Mouse (Mus musculus) left cerebral cortex, adult 8-10 months (tissue): ENCODE results near the gene Higd2a. TPM values are rescaled to one million over a fixed set of nuclear protein-coding genes. Genes with fewer than 3 reads are reported as not detected.
A peak's percentile ranks its signal among the peaks of the same experiment; 100 is the strongest.
"Not testable (repeated sequence)": the region's sequence is repeated elsewhere in the genome, so short reads cannot be mapped to it uniquely, and the experiment has no call there.

ENCODE experiments used
- DNase-seq, 2 experiments: peaks; one replicate each; pipeline ENCODE4 v3.0.0; 2022; ENCODE audit warnings: low spot score in 2 of 2
- total RNA-seq, 4 experiments: library from RNA; stranded (reverse); gene quantifications; 2 replicates each; pipeline ENCODE4 v1.2.4; 2022

Gene Higd2a
- total RNA-seq, 4 experiments from 2014 or later = 134 to 142 (median 140) TPM

DNA sequence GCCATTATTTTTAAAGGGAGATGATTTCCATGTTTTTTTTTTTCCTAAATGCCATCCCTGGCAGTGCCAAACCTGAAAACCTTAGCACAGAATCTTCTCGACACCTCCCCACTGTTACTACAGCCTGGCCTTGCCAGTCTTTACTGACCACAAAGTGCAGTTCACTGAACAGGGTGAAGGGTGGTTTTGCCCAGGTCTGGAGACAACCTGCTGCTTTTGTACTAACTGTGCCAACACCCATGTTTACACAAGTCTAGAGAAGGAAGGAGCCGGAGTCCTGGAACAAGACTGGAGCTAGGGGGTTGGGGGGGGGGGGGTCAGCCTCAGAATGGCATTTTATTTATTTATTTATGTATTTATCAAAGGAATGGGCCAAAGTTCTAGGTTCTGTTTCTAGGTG, 8.6 kb upstream of the Higd2a start:
- DNase-seq = no peak

DNA sequence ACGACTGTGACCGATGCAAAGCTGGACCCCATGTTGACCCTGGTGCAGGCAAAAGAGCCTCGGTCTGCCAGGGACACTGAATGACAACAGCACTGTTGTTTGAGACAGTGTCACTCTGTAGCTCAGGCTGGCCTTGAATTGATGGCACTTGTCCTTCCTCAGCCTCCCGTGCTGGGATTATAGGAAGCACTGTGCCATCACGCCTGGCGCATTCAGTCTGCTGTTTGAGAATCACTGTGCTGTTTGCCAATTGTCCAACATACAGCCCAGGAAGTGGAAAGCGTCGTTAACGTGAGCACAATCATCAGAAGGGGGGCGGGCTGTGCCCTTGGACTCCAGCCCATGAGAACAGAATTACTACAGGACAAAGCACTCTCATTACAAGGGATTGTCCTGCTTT, 7.9 kb upstream of the Higd2a start:
- DNase-seq = no peak

DNA sequence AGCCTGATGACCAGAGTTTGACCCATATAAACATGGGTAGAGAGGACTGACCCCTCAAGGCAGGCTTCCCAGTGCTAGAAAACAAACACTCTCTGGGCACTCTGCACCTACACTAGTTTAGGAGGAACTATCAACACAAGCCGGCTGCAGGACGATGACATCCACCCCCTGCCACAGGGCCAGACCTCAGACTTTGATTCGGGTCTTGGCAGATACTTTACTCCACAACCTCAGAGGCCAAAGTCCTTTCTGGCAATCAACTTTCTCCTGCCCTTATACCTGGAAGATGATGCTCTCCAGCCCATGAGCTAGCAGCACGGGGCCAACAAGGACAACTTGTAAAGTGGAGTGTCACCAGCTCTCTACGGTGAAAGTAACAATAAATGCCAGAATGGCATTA, 7.1 kb upstream of the Higd2a start:
- no peak for DNase-seq

GRCm38 (mm10) chr13:54585831-54586230, 4.2 kb upstream of the Higd2a start:
- no peak for DNase-seq

DNA sequence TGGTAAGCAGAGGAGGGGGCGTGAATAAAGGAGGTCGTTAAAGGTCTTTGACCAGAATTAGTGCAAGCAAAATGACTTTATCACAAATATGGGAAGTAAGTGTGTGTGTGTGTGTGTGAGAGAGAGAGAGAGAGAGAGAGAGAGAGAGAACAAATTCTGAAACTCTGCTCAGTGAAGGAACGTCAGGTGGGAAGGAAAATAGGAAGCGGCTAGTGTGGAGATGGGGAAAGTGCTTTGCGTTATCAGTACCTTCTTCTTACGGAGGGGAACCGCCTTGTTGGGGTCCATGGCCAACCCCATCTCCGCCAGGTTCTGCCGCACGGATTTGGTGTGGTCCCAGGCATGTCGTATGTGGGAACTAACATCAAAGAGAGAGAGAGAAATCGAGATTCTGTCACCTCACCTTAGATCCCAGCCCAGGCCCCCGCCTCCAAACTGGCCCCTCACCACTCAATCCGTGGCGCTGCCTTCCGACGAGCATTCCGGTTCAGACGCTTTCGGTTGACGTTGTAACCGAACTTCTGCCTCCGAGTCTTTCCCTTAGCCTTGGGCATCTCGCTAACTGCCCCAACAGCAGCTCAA, 502 bp upstream of the Higd2a start:
- DNase-seq = no peak

DNA sequence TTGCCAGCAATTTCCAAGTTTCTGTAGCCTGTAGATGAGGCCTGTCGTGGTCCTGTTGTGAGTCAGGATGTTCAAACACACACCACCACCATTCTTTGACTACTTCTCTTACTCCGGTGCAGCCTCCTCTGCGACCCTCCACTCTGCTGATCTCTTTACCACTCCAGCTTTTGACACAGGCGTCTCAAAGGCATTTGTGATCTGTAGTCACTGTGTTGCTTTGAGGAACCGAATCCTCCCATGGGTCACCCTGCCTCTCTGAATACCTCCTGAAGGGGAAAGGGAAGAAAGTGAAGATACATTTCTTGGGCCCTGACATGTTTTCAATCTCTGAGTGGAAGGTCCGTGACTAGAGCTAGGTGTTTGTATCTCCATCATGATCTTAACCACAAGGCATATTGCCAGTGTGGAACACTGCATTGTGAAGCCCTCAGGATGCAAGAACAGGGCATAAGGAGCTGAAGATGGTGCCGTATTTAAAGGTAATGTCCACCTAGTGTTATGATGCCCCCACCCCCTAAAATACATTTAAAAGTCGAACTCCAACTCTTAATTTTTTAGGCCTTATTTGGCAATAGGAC, 1.9 kb downstream of the Higd2a start:
- DNase-seq = no peak

- DNase-seq = no peak
Measured at GRCm38 (mm10) chr13:54593617-54594016, 3.6 kb downstream of the Higd2a start.

- DNase-seq = no peak
Measured at GRCm38 (mm10) chr13:54596107-54596690, 6.2 kb downstream of the Higd2a start.

GRCm38 (mm10) chr13:54596870-54597269, 6.9 kb downstream of the Higd2a start:
- DNase-seq = no peak

GRCm38 (mm10) chr13:54598622-54599143, 8.7 kb downstream of the Higd2a start:
- DNase-seq = no peak

DNA sequence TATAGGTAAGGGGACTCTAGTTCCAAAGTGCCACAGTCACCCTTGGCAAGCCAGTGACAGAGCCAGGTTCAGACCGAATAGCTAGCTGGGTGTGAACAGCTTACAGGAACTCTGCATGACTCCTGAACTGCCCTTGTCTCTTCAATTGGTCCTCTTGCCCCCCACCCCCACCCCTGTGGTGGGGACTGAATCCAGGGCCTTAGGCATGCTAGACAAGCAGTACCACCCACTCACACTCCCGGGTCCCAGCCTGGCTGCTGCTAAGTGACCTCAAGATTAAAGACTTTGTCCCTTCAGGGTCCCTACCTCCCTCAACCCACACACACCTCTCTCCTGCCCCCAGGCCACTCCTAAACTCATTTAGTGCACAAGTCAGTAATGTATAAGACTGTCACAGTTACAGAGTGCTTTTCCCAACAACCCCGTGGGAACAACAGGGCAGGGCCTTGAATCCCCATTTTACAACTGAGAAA, 12.7 kb downstream of the Higd2a start:
- DNase-seq = no peak

DNA sequence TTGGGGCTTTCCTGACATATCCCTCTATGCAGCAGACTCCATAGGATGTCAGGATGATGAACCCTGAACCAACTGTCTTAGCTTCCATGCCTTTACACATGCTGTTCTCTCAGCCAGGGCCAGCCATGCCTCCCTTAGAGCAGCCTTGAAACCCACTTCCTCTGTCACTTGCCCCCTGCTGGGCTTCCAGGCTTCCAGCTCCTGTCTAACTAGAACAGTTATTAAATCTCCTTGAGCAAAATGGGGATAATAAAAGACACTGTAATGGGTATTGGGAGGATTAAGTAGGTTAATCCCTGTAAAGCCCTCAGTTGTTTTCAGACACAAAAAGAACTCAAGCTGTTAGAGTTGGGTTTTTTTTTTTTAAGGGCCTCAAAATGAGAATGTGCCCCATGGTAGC, 13.5 kb downstream of the Higd2a start:
- DNase-seq = no peak

DNA sequence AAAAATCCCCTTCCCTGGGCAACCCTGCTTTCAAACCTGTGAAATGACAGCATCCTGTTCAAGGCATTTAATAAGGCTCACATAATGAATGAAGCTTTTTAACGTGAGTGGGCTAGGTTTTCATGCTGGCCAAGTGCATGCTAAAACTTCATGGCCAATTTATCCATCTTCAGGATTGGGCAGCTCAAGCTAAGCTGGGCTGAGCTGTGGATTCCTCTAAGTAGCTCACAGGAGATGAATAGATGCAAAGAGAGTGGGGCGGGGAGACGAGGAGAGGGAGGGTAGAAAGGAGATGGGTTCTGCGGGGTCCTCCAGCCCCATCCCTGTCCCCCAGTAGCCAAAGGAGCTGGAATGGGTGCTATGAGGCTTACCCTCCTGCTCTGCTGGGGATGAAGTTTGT, 14.2 kb downstream of the Higd2a start:
- no peak for DNase-seq

DNA sequence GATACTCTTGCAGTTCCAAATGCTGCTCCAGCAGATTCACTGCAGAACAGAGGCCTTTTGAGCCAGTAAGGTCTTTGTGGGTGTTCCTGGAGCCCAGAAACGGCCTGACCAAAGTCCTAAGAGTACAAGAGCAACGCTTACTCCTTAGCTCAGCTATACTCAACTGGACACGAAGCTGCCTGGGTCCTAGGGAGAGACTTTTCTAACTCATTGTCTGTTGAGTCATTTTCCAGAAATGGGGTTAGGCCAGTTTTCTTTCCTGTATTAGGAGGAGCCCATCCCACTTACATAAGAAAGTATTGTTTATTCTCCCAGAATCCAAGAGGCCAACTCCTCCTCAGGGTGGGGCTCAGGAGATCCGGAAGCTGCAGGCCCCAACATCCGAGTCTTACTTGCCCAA, 15.4 kb downstream of the Higd2a start:
- no peak for DNase-seq

- DNase-seq = no peak
Measured at GRCm38 (mm10) chr13:54607204-54607603, 17.2 kb downstream of the Higd2a start.

GRCm38 (mm10) chr13:54608002-54608401, 18.0 kb downstream of the Higd2a start:
- no peak for DNase-seq

- DNase-seq = no peak
Measured at GRCm38 (mm10) chr13:54608666-54609065, 18.7 kb downstream of the Higd2a start.

GRCm38 (mm10) chr13:54609301-54609700, 19.3 kb downstream of the Higd2a start:
- DNase-seq = no peak

DNA sequence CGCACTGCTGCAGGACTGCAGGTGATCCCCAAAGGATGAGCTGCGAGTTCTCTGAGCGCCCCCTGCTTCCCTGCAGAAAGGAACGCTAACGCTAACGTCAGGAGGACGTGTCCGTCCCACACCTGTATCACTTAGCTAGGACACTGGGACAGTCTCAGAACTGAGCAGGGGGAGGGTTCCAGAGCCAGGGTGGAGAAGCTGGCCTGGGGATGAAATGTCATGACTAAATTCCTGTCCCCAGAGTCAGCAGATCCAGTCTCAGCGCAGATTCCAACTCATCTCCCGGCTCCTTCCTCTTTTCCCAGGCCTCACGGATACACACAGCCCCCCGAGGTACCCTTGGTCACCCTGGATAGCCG, 20.6 kb downstream of the Higd2a start:
- DNase-seq = peak in 1 of 2 experiments; percentile 22

GRCm38 (mm10) chr13:54610972-54611754, 21.2 kb downstream of the Higd2a start, which contains the start of gene Cltb:
TSS of gene Cltb (minus strand) at chr13:54611344.
- DNase-seq = peak; percentile 86 to 91

DNA sequence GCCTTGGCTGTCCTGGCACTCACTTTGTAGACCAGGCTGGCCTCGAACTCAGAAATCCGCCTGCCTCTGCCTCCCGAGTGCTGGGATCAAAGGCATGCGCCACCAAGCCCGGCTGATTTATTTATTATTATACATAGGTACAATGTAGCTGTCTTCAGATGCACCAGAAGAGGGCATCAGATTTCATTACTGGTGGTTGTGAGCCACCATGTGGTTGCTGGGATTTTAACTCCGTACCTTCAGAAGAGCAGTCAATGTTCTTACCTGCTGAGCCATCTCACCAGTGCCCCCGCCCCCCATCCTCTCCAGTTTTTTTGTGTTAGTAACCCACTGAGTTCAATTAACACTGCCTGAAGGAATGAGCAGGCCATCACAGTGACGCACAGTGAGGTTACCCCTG, 23.1 kb downstream of the Higd2a start:
- not testable (repeated sequence) for DNase-seq

DNA sequence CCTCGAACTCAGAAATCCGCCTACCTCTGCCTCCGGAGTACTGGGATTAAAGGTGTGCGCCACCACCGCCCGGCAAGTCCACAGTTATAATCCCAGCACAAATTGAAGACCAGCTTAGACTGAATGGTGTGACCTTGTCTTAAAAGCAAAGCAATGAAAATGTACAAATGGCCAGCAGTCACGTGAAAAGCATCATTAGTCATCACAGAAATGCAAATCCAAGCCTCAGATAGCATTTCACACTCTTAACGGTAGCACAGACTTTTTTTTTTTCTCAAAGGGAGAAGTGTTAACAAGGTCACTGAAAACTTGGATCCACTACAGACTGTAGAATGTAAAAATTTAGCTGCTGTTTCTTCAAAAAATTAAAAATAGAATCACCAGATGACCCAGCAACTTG, 26.3 kb downstream of the Higd2a start:
- DNase-seq = no peak
